Mouse (Mus musculus): Measurements from ENCODE around the gene Brd3. TPM values are rescaled to one million over a fixed set of nuclear protein-coding genes. Genes with fewer than 3 reads are reported as not detected.

Gene Brd3
- polyA plus RNA-seq, 1 experiment, result 14.9 TPM

DNA sequence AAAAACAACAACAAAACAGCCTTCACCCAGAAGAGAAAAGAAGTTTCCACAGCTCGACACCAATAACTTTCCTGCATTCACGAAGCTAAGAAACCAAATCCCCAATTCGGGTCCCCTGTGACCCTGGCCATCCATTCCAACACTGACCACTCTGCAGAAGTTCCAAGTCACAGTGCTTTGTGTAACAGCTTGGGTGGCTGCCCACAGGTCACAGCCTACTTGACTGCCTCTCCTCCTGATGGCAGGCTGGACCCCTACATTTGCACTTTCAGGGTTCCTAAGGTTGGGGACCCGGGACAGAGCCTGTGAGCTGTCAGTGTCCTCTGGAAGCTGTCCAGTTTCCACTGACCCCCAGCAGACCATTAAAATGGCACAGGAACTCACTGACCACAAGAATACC lies 44.6 kb downstream of the Brd3 start:
- Histone ChIP-seq H3K27ac (ENCODE audit: insufficient read depth, low read depth, low read length) (no peak overlapping the region), H3K27me3 (ENCODE audit: control insufficient read depth, insufficient read depth, low read length) (no peaks in the 10 kb centered on the region), H3K36me3 (ENCODE audit: control insufficient read depth, insufficient read depth, low read length) (peaks cover 50% of the 10 kb centered on the region), H3K4me3 (ENCODE audit: low read depth, low read length) (no peak overlapping the region), H3K4me1 (ENCODE audit: control insufficient read depth, insufficient read depth, insufficient read length, low read length) (peaks cover 7% of the 10 kb centered on the region)
- TF ChIP-seq CTCF (IDR thresholded peaks at IDR 0.05; ENCODE audit: extremely low read depth, insufficient read length, insufficient replicate concordance, low read depth, low read length) (no peak), POLR2A (IDR thresholded peaks at IDR 0.05; ENCODE audit: low read depth, low read length) (no peak)
- WGBS, result 93% methylated on average over 4 of the region's 4 CpGs

- no peaks in the 10 kb centered on the region for H3K27me3 ChIP-seq (ENCODE audit: control insufficient read depth, insufficient read depth, low read length)
- H3K4me1 ChIP-seq (ENCODE audit: control insufficient read depth, insufficient read depth, insufficient read length, low read length), result peaks cover 5% of the 10 kb centered on the region
- H3K4me3 ChIP-seq (ENCODE audit: low read depth, low read length), result no peak overlapping the region
- WGBS, result 52% methylated on average over 4 of the region's 4 CpGs
- TF ChIP-seq CTCF (IDR thresholded peaks at IDR 0.05; ENCODE audit: extremely low read depth, insufficient read length, insufficient replicate concordance, low read depth, low read length), result no peak
- TF ChIP-seq POLR2A (IDR thresholded peaks at IDR 0.05; ENCODE audit: low read depth, low read length), result no peak
- peaks cover 58% of the 10 kb centered on the region for H3K36me3 ChIP-seq (ENCODE audit: control insufficient read depth, insufficient read depth, low read length)
- H3K27ac ChIP-seq (ENCODE audit: insufficient read depth, low read depth, low read length), result peak overlapping the region; percentile 73; the same call in 1 of the 2 replicates
Observed at GRCm38 (mm10) chr2:27461881-27462660, 45.4 kb downstream of the Brd3 start.

DNA sequence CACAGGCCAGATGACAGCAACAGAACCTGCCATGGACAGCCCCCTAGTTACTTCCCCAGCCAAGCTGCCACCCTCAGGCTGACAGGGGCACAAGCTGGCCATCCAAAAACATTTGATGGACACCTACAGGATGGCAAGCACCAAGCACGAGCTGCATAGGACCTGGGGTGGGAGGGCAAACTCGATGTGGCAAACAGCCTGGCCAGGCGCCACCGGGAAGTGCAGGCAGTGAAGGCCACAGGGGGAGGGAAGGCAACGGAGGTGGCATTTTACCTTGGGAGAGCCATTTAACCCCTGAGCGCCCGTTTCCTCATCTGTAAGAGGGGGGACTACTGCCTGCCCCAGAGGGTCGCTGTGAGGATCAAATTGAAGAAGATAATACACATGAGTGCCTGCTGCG lies 46.8 kb downstream of the Brd3 start:
- Histone ChIP-seq H3K4me1 (ENCODE audit: control insufficient read depth, insufficient read depth, insufficient read length, low read length) (peaks cover 5% of the 10 kb centered on the region), H3K4me3 (ENCODE audit: low read depth, low read length) (no peak overlapping the region), H3K36me3 (ENCODE audit: control insufficient read depth, insufficient read depth, low read length) (peaks cover 70% of the 10 kb centered on the region), H3K27ac (ENCODE audit: insufficient read depth, low read depth, low read length) (no peak overlapping the region), H3K27me3 (ENCODE audit: control insufficient read depth, insufficient read depth, low read length) (no peaks in the 10 kb centered on the region)
- TF ChIP-seq POLR2A (IDR thresholded peaks at IDR 0.05; ENCODE audit: low read depth, low read length), result no peak
- no peak for TF ChIP-seq CTCF (IDR thresholded peaks at IDR 0.05; ENCODE audit: extremely low read depth, insufficient read length, insufficient replicate concordance, low read depth, low read length)
- 54% methylated on average over 9 of the region's 9 CpGs for WGBS

DNA sequence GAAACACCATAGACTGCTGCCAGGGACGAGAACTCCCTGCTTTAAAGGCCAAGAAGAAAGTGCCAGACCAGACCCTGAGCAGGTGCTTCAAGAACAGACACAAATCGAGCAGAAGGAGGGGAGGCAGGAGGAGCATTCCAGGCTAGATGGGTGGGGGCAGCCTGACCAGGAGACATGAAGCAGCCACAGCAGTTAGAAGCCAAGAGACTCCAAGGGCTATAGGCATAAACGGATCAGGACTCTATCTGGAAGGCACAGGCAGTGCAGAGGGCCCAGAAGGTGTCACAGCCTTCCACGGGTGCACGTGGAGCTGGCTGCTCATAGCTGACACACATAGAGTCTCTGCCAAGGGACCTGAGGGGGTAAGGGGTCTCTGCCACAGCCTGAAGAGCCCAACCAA lies 47.3 kb downstream of the Brd3 start:
- Histone ChIP-seq H3K27ac (ENCODE audit: insufficient read depth, low read depth, low read length) (no peak overlapping the region), H3K27me3 (ENCODE audit: control insufficient read depth, insufficient read depth, low read length) (no peaks in the 10 kb centered on the region), H3K4me3 (ENCODE audit: low read depth, low read length) (no peak overlapping the region), H3K4me1 (ENCODE audit: control insufficient read depth, insufficient read depth, insufficient read length, low read length) (peaks cover 5% of the 10 kb centered on the region), H3K36me3 (ENCODE audit: control insufficient read depth, insufficient read depth, low read length) (peaks cover 70% of the 10 kb centered on the region)
- 77% methylated on average over 5 of the region's 5 CpGs for WGBS
- TF ChIP-seq CTCF (IDR thresholded peaks at IDR 0.05; ENCODE audit: extremely low read depth, insufficient read length, insufficient replicate concordance, low read depth, low read length) (no peak), POLR2A (IDR thresholded peaks at IDR 0.05; ENCODE audit: low read depth, low read length) (no peak)

GRCm38 (mm10) chr2:27459735-27460134 lies 47.7 kb downstream of the Brd3 start:
- Histone ChIP-seq H3K36me3 (ENCODE audit: control insufficient read depth, insufficient read depth, low read length) (peaks cover 74% of the 10 kb centered on the region), H3K27me3 (ENCODE audit: control insufficient read depth, insufficient read depth, low read length) (no peaks in the 10 kb centered on the region), H3K27ac (ENCODE audit: insufficient read depth, low read depth, low read length) (no peak overlapping the region), H3K4me1 (ENCODE audit: control insufficient read depth, insufficient read depth, insufficient read length, low read length) (peaks cover 5% of the 10 kb centered on the region), H3K4me3 (ENCODE audit: low read depth, low read length) (no peak overlapping the region)
- TF ChIP-seq POLR2A (IDR thresholded peaks at IDR 0.05; ENCODE audit: low read depth, low read length) (no peak), CTCF (IDR thresholded peaks at IDR 0.05; ENCODE audit: extremely low read depth, insufficient read length, insufficient replicate concordance, low read depth, low read length) (no peak)
- 85% methylated on average over 7 of the region's 7 CpGs for WGBS

- Histone ChIP-seq H3K27ac (ENCODE audit: insufficient read depth, low read depth, low read length) (no peak overlapping the region), H3K4me3 (ENCODE audit: low read depth, low read length) (no peak overlapping the region), H3K4me1 (ENCODE audit: control insufficient read depth, insufficient read depth, insufficient read length, low read length) (no peaks in the 10 kb centered on the region), H3K36me3 (ENCODE audit: control insufficient read depth, insufficient read depth, low read length) (peaks cover 78% of the 10 kb centered on the region), H3K27me3 (ENCODE audit: control insufficient read depth, insufficient read depth, low read length) (no peaks in the 10 kb centered on the region)
- WGBS, result 84% methylated on average over 14 of the region's 14 CpGs
- TF ChIP-seq CTCF (IDR thresholded peaks at IDR 0.05; ENCODE audit: extremely low read depth, insufficient read length, insufficient replicate concordance, low read depth, low read length) (no peak), POLR2A (IDR thresholded peaks at IDR 0.05; ENCODE audit: low read depth, low read length) (no peak)
Observed at GRCm38 (mm10) chr2:27450226-27450625, 57.2 kb downstream of the Brd3 start.

- Histone ChIP-seq H3K27me3 (ENCODE audit: control insufficient read depth, insufficient read depth, low read length) (no peaks in the 10 kb centered on the region), H3K27ac (ENCODE audit: insufficient read depth, low read depth, low read length) (no peak overlapping the region), H3K4me3 (ENCODE audit: low read depth, low read length) (no peak overlapping the region), H3K36me3 (ENCODE audit: control insufficient read depth, insufficient read depth, low read length) (peaks cover 55% of the 10 kb centered on the region), H3K4me1 (ENCODE audit: control insufficient read depth, insufficient read depth, insufficient read length, low read length) (peaks cover 1% of the 10 kb centered on the region; the same call in 1 of the 2 replicates)
- no peak for TF ChIP-seq CTCF (IDR thresholded peaks at IDR 0.05; ENCODE audit: extremely low read depth, insufficient read length, insufficient replicate concordance, low read depth, low read length)
- no peak for TF ChIP-seq POLR2A (IDR thresholded peaks at IDR 0.05; ENCODE audit: low read depth, low read length)
- 91% methylated on average over 5 of the region's 5 CpGs for WGBS
Observed at GRCm38 (mm10) chr2:27447782-27448181, 59.7 kb downstream of the Brd3 start.
